Comparison of ENCODE assay signal across 9 mouse cellular contexts in genomic region chr13:38625492-38626228, GRCm38 (mm10). TPM values are rescaled to one million over a fixed set of nuclear protein-coding genes. Genes with fewer than 3 reads are reported as not detected.
A peak's percentile ranks its signal among the peaks of the same experiment; 100 is the strongest.
DNase-seq lines count a peak whose midpoint lies in the region; ATAC-seq lines count a peak whose summit lies in the region.
"Had no signal": no experiment of that assay in that cellular context is flagged by ENCODE, and none has a peak within 500 bp of the region (broad histone marks: within the 10 kb centered on the region; RNA-seq: fewer than 3 reads in every experiment).

No protein-coding gene starts in this region.

- H3K4me3 ChIP-seq in midbrain, embryonic 16.5 days (ENCODE audit: low read depth, low read length): no peak overlapping the region
- H3K4me3 ChIP-seq in midbrain, embryonic 15.5 days: no peak overlapping the region
- H3K4me3 ChIP-seq: limb, embryonic 13.5 days had no signal

- DNase-seq in cerebellum, postnatal 14 days: peak; percentile 33 to 39
- DNase-seq in embryo, embryonic 9.5 days (ENCODE audit: extremely low spot score): peak; percentile 19
- DNase-seq in kidney, postnatal 4 days: peak; percentile 49 to 62
- DNase-seq in right cerebral cortex, postnatal 4 days: peak; percentile 25

- H3K4me1 ChIP-seq in midbrain, embryonic 16.5 days (ENCODE audit: control insufficient read depth, insufficient read depth, low read length): no peaks in the 10 kb centered on the region
- no peaks in the 10 kb centered on the region for H3K4me1 ChIP-seq in midbrain, embryonic 15.5 days
- H3K4me1 ChIP-seq: limb, embryonic 13.5 days had no signal

- ATAC-seq in cerebellum, adult (ENCODE audit: insufficient number of reproducible peaks, low FRiP score, low TSS enrichment): no peak
- ATAC-seq in midbrain, embryonic 16.5 days: peak; percentile 51; the same call in 1 of the 2 replicates
- ATAC-seq in midbrain, embryonic 15.5 days (replicated peaks): no peak; the same call in 1 of the 2 replicates
- no peak for ATAC-seq in megakaryocyte, adult 5-6 weeks (ENCODE audit: poor library complexity, severe bottlenecking)

- H3K9me3 ChIP-seq in midbrain, embryonic 16.5 days (replicated peaks; ENCODE audit: control insufficient read depth, low read length, poor library complexity, severe bottlenecking): no peaks in the 10 kb centered on the region
- H3K9me3 ChIP-seq in midbrain, embryonic 15.5 days: no peaks in the 10 kb centered on the region
- H3K9me3 ChIP-seq: limb, embryonic 13.5 days had no signal

- 17% methylated on average over 5 of the region's 5 CpGs for WGBS in midbrain, embryonic 16.5 days
- WGBS in midbrain, embryonic 15.5 days: 17% methylated on average over 5 of the region's 5 CpGs

- H3K36me3 ChIP-seq in midbrain, embryonic 16.5 days (ENCODE audit: control insufficient read depth, insufficient read depth, low read length): no peaks in the 10 kb centered on the region
- no peaks in the 10 kb centered on the region for H3K36me3 ChIP-seq in midbrain, embryonic 15.5 days (replicated peaks)

- no peaks in the 10 kb centered on the region for H3K27me3 ChIP-seq in midbrain, embryonic 16.5 days (ENCODE audit: control insufficient read depth, insufficient read depth, low read depth, low read length)
- no peaks in the 10 kb centered on the region for H3K27me3 ChIP-seq in midbrain, embryonic 15.5 days (replicated peaks)
- H3K27me3 ChIP-seq: limb, embryonic 13.5 days had no signal

- H3K4me2 ChIP-seq in midbrain, embryonic 16.5 days (ENCODE audit: low read length): no peak overlapping the region
- H3K4me2 ChIP-seq in midbrain, embryonic 15.5 days: no peak overlapping the region
- H3K4me2 ChIP-seq: limb, embryonic 13.5 days had no signal

- H3K27ac ChIP-seq in midbrain, embryonic 16.5 days (ENCODE audit: low read length): no peak overlapping the region
- H3K27ac ChIP-seq in midbrain, embryonic 15.5 days: no peak overlapping the region
- H3K27ac ChIP-seq: limb, embryonic 13.5 days had no signal

- H3K9ac ChIP-seq in midbrain, embryonic 16.5 days (ENCODE audit: low read depth, low read length): no peak overlapping the region
- H3K9ac ChIP-seq in midbrain, embryonic 15.5 days: no peak overlapping the region
- H3K9ac ChIP-seq: limb, embryonic 13.5 days had no signal

RNA-seq across cellular contexts. Expression of gene Bloc1s5, which starts 9.2 kb away (rescaled TPM):
- polyA plus RNA-seq in midbrain, embryonic 16.5 days (2015; fragmentation: Nextera tagmentation; extraction: Ambion mirVana): 20.7 and 23.8 TPM in 2 replicates
- polyA plus RNA-seq in midbrain, embryonic 15.5 days (2015; fragmentation: Nextera tagmentation; extraction: Ambion mirVana): 21.0 and 24.4 TPM in 2 replicates
- total RNA-seq in megakaryocyte, adult 5-6 weeks (2015): 1.6 and 2.1 TPM in 2 replicates
- 3.6 and 5.9 TPM in 2 replicates for total RNA-seq in megakaryocyte, adult 5-6 weeks (2017)

RNA-seq across cellular contexts. Expression of gene Eef1e1, which starts 33.2 kb away (rescaled TPM):
- 104 and 117 TPM in 2 replicates for polyA plus RNA-seq in midbrain, embryonic 16.5 days (2015; fragmentation: Nextera tagmentation; extraction: Ambion mirVana)
- polyA plus RNA-seq in midbrain, embryonic 15.5 days (2015; fragmentation: Nextera tagmentation; extraction: Ambion mirVana): 106 and 107 TPM in 2 replicates
- 14.8 and 19.2 TPM in 2 replicates for total RNA-seq in megakaryocyte, adult 5-6 weeks (2015)
- 14.1 and 16.2 TPM in 2 replicates for total RNA-seq in megakaryocyte, adult 5-6 weeks (2017)
